Mouse (Mus musculus) MEL (cell line): Measurements from ENCODE around the gene Sptbn1. TPM values are rescaled to one million over a fixed set of nuclear protein-coding genes. Genes with fewer than 3 reads are reported as not detected.
A peak's percentile ranks its signal among the peaks of the same experiment; 100 is the strongest.

Source experiments
- DNase-seq: peaks from one replicate; pipeline ENCODE4 v3.0.0; 2011; ENCODE audit warnings: low read depth, low spot score
- H3K27ac ChIP-seq: 2 replicates; pipeline ENCODE4 v1.5.1; 2012; ENCODE audit warnings: low read depth, mild to moderate bottlenecking, control low read depth, low read length, moderate library complexity; ENCODE audit not compliant: control insufficient read depth
- H3K27me3 ChIP-seq, 2 experiments: fragments of 150-350 bp in 1 of 2; sonication (generic) in 1 of 2; 2 replicates each; pipeline ENCODE4 v1.6.1; 2012; ENCODE audit warnings: low read length in 2 of 2, mild to moderate bottlenecking in 2 of 2, improper control_type of control experiment in 1 of 2, moderate library complexity in 1 of 2; ENCODE audit not compliant: insufficient read depth in 2 of 2, control insufficient read depth in 1 of 2
- H3K36me3 ChIP-seq, 2 experiments: 2 replicates each; pipeline ENCODE4 v1.6.1; 2012 to 2014; ENCODE audit warnings: low read length in 2 of 2, improper control_type of control experiment in 1 of 2, inconsistent platforms in 1 of 2, mild to moderate bottlenecking in 1 of 2; ENCODE audit not compliant: insufficient read depth in 2 of 2, control insufficient read depth in 1 of 2
- H3K4me1 ChIP-seq, 2 experiments: fragments of 150-350 bp in 1 of 2; sonication (generic) in 1 of 2; 2 replicates each; pipeline ENCODE4 v1.6.1; 2012; ENCODE audit warnings: low read length in 2 of 2, improper control_type of control experiment in 1 of 2, mild to moderate bottlenecking in 1 of 2; ENCODE audit not compliant: insufficient read depth in 2 of 2, control insufficient read depth in 1 of 2
- H3K4me3 ChIP-seq, 2 experiments: fragments of 150-350 bp in 1 of 2; sonication (generic) in 1 of 2; 2 replicates each; pipeline ENCODE4 v1.5.1; 2012; ENCODE audit warnings: low read depth in 2 of 2, low read length in 2 of 2, mild to moderate bottlenecking in 2 of 2, moderate library complexity in 2 of 2, control low read depth in 1 of 2, improper control_type of control experiment in 1 of 2; ENCODE audit not compliant: control insufficient read depth in 1 of 2, insufficient read depth in 1 of 2
- H3K79me2 ChIP-seq: 2 replicates; pipeline ENCODE4 v1.6.1; 2012; ENCODE audit warnings: mild to moderate bottlenecking, low read length, moderate library complexity; ENCODE audit not compliant: control insufficient read depth, poor library complexity, insufficient read depth
- H3K9ac ChIP-seq: 2 replicates; pipeline ENCODE4 v1.6.1; 2012; ENCODE audit warnings: low read depth, mild to moderate bottlenecking, control low read depth, low read length, moderate library complexity; ENCODE audit not compliant: control insufficient read depth, poor library complexity, severe bottlenecking
- H3K9me3 ChIP-seq: fragments of 150-350 bp; sonication (generic); replicated peaks from 2 replicates; pipeline ENCODE4 v1.6.1; 2012; ENCODE audit warnings: mild to moderate bottlenecking, low read length, improper control_type of control experiment, moderate library complexity; ENCODE audit not compliant: insufficient read depth
- BHLHE40 ChIP-seq: IDR thresholded peaks from 2 replicates; pipeline ENCODE4 v1.6.1; 2012; ENCODE audit warnings: low read depth, mild to moderate bottlenecking, inconsistent platforms, low read length, improper control_type of control experiment, borderline replicate concordance
- CHD1 ChIP-seq: IDR thresholded peaks from 2 replicates; pipeline ENCODE4 v1.6.1; 2012; ENCODE audit warnings: low read depth, mild to moderate bottlenecking, inconsistent platforms, low read length, improper control_type of control experiment
- CHD2 ChIP-seq: IDR thresholded peaks from 2 replicates; pipeline ENCODE4 v1.6.1; 2011; ENCODE audit warnings: low read length, improper control_type of control experiment
- CTCF ChIP-seq, 3 experiments: IDR thresholded peaks in 2 of 3; conservative IDR thresholded peaks in 1 of 3; 2 replicates each; pipeline ENCODE4 v1.5.1; 2011 to 2012; ENCODE audit warnings: low read length in 3 of 3, low read depth in 2 of 3, mild to moderate bottlenecking in 2 of 3, improper control_type of control experiment in 1 of 3, inconsistent platforms in 1 of 3, mixed read lengths in 1 of 3, moderate library complexity in 1 of 3; ENCODE audit not compliant: control insufficient read depth in 1 of 3, insufficient read depth in 1 of 3, poor library complexity in 1 of 3, severe bottlenecking in 1 of 3
- E2F4 ChIP-seq: IDR thresholded peaks from 2 replicates; pipeline ENCODE4 v1.6.1; 2011; ENCODE audit warnings: low read depth, low read length, improper control_type of control experiment, borderline replicate concordance
- ELF1 ChIP-seq: IDR thresholded peaks from 2 replicates; pipeline ENCODE4 v1.6.1; 2014; ENCODE audit warnings: low read depth, mild to moderate bottlenecking, inconsistent platforms, low read length, improper control_type of control experiment, moderate library complexity
- EP300 ChIP-seq, 2 experiments: IDR thresholded peaks; 2 replicates each; pipeline ENCODE4 v1.6.1; 2011; ENCODE audit warnings: improper control_type of control experiment in 2 of 2, low read length in 2 of 2, low read depth in 1 of 2, mild to moderate bottlenecking in 1 of 2
- ETS1 ChIP-seq: IDR thresholded peaks from 2 replicates; pipeline ENCODE4 v1.6.1; 2012; ENCODE audit warnings: low read depth, mild to moderate bottlenecking, inconsistent platforms, low read length, improper control_type of control experiment, moderate library complexity
- GABPA ChIP-seq: IDR thresholded peaks from 2 replicates; pipeline ENCODE4 v1.6.1; 2012; ENCODE audit warnings: low read depth, mild to moderate bottlenecking, inconsistent platforms, low read length, improper control_type of control experiment, moderate library complexity
- GATA1 ChIP-seq: IDR thresholded peaks from 2 replicates; pipeline ENCODE4 v1.6.1; 2011; ENCODE audit warnings: low read depth, low read length, improper control_type of control experiment
- HCFC1 ChIP-seq: IDR thresholded peaks from 2 replicates; pipeline ENCODE4 v1.6.1; 2012; ENCODE audit warnings: low read depth, mild to moderate bottlenecking, inconsistent platforms, low read length, improper control_type of control experiment, moderate library complexity
- JUND ChIP-seq: IDR thresholded peaks from 2 replicates; pipeline ENCODE4 v1.6.1; 2011; ENCODE audit warnings: low read depth, mild to moderate bottlenecking, improper control_type of control experiment, low read length
- KAT2A ChIP-seq: conservative IDR thresholded peaks from 2 replicates; pipeline ENCODE4 v1.6.1; 2012; ENCODE audit warnings: low read depth, low read length, improper control_type of control experiment, inconsistent platforms
- MAFK ChIP-seq: IDR thresholded peaks from 2 replicates; pipeline ENCODE4 v1.6.1; 2011; ENCODE audit warnings: low read depth, mild to moderate bottlenecking, low read length, improper control_type of control experiment, borderline replicate concordance
- MAX ChIP-seq: IDR thresholded peaks from 2 replicates; pipeline ENCODE4 v1.6.1; 2011; ENCODE audit warnings: low read length, improper control_type of control experiment
- MEF2A ChIP-seq: IDR thresholded peaks from 2 replicates; pipeline ENCODE4 v1.6.1; 2014; ENCODE audit warnings: low read depth, mild to moderate bottlenecking, inconsistent platforms, low read length, improper control_type of control experiment; ENCODE audit not compliant: poor library complexity, insufficient replicate concordance, severe bottlenecking; ENCODE audit errors: extremely low read depth
- MXI1 ChIP-seq: IDR thresholded peaks from 2 replicates; pipeline ENCODE4 v1.6.1; 2011; ENCODE audit warnings: mild to moderate bottlenecking, low read depth, low read length, improper control_type of control experiment
- MYB ChIP-seq: IDR thresholded peaks from 2 replicates; pipeline ENCODE4 v1.6.1; 2011; ENCODE audit warnings: mild to moderate bottlenecking, low read depth, low read length, improper control_type of control experiment
- MYC ChIP-seq: IDR thresholded peaks from 2 replicates; pipeline ENCODE4 v1.6.1; 2011; ENCODE audit warnings: low read depth, mild to moderate bottlenecking, low read length, improper control_type of control experiment, moderate library complexity
- NELFE ChIP-seq: IDR thresholded peaks from 2 replicates; pipeline ENCODE4 v1.6.1; 2011; ENCODE audit warnings: low read depth, low read length, improper control_type of control experiment
- NRF1 ChIP-seq: IDR thresholded peaks from 2 replicates; pipeline ENCODE4 v1.6.1; 2014; ENCODE audit warnings: low read depth, mild to moderate bottlenecking, inconsistent platforms, low read length, improper control_type of control experiment, moderate library complexity; ENCODE audit not compliant: poor library complexity, insufficient read depth, severe bottlenecking
- POLR2AphosphoS2 ChIP-seq: IDR thresholded peaks from 2 replicates; pipeline ENCODE4 v1.6.1; 2011; ENCODE audit warnings: low read length, improper control_type of control experiment
- POLR2AphosphoS5 ChIP-seq: IDR thresholded peaks from 2 replicates; pipeline ENCODE4 v1.6.1; 2012; ENCODE audit warnings: low read depth, borderline replicate concordance, mild to moderate bottlenecking, inconsistent platforms, low read length, moderate library complexity, mixed read lengths
- RAD21 ChIP-seq: IDR thresholded peaks from 2 replicates; pipeline ENCODE4 v1.6.1; 2011; ENCODE audit warnings: mild to moderate bottlenecking, low read depth, low read length, improper control_type of control experiment
- RCOR1 ChIP-seq: IDR thresholded peaks from 2 replicates; pipeline ENCODE4 v1.6.1; 2012; ENCODE audit warnings: low read depth, mild to moderate bottlenecking, inconsistent platforms, low read length, improper control_type of control experiment
- SIN3A ChIP-seq: IDR thresholded peaks from 2 replicates; pipeline ENCODE4 v1.6.1; 2012; ENCODE audit warnings: low read length, improper control_type of control experiment, inconsistent platforms
- SMC3 ChIP-seq: IDR thresholded peaks from 2 replicates; pipeline ENCODE4 v1.6.1; 2011; ENCODE audit warnings: low read depth, low read length, improper control_type of control experiment
- TAL1 ChIP-seq: IDR thresholded peaks from 2 replicates; pipeline ENCODE4 v1.6.1; 2012; ENCODE audit warnings: mild to moderate bottlenecking, inconsistent platforms, low read length, moderate library complexity, mixed read lengths
- TBP ChIP-seq: IDR thresholded peaks from 2 replicates; pipeline ENCODE4 v1.8.0; 2011; ENCODE audit warnings: low read depth, low read length, improper control_type of control experiment
- UBTF ChIP-seq: IDR thresholded peaks from 2 replicates; pipeline ENCODE4 v1.6.1; 2012; ENCODE audit warnings: low read depth, mild to moderate bottlenecking, inconsistent platforms, low read length, improper control_type of control experiment, moderate library complexity, borderline replicate concordance; ENCODE audit not compliant: insufficient read depth
- USF1 ChIP-seq: IDR thresholded peaks from 2 replicates; pipeline ENCODE4 v1.6.1; 2014; ENCODE audit warnings: low read depth, mild to moderate bottlenecking, inconsistent platforms, low read length, improper control_type of control experiment, moderate library complexity
- USF2 ChIP-seq, 2 experiments: IDR thresholded peaks; 2 replicates each; pipeline ENCODE4 v1.6.1; 2011 to 2012; ENCODE audit warnings: improper control_type of control experiment in 2 of 2, low read length in 2 of 2, borderline replicate concordance in 1 of 2, inconsistent platforms in 1 of 2, low read depth in 1 of 2, mild to moderate bottlenecking in 1 of 2; ENCODE audit not compliant: insufficient read depth in 1 of 2
- ZC3H11A ChIP-seq: IDR thresholded peaks from 2 replicates; pipeline ENCODE4 v1.6.1; 2012; ENCODE audit warnings: low read depth, mild to moderate bottlenecking, inconsistent platforms, low read length, improper control_type of control experiment
- ZKSCAN1 ChIP-seq: IDR thresholded peaks from 2 replicates; pipeline ENCODE4 v1.6.1; 2012; ENCODE audit warnings: low read depth, mild to moderate bottlenecking, inconsistent platforms, low read length, improper control_type of control experiment, moderate library complexity
- ZMIZ1 ChIP-seq: IDR thresholded peaks from 2 replicates; pipeline ENCODE4 v1.6.1; 2012; ENCODE audit warnings: low read depth, mild to moderate bottlenecking, inconsistent platforms, low read length, improper control_type of control experiment, moderate library complexity
- ZNF384 ChIP-seq: IDR thresholded peaks from 2 replicates; pipeline ENCODE4 v1.6.1; 2012; ENCODE audit warnings: low read depth, mild to moderate bottlenecking, inconsistent platforms, low read length, improper control_type of control experiment
- polyA plus RNA-seq, 2 experiments: library from polyadenylated mRNA; stranded (reverse) in 1 of 2; unstranded in 1 of 2; fragments of >175 nt in 1 of 2; fragments of >200 nt in 1 of 2; gene quantifications; 2 replicates each; pipeline versions ENCODE4 v1.2.1 to v1.2.4; 2012; ENCODE audit warnings: low replicate concordance in 2 of 2, low read depth in 1 of 2; ENCODE audit not compliant: insufficient read length in 2 of 2, insufficient read depth in 1 of 2, missing spikeins in 1 of 2
- total RNA-seq: library from RNA; depleted of rRNA; stranded (reverse); fragments of 300-350 nt; gene quantifications from 2 replicates; pipeline ENCODE4 v1.2.3, GENCODE M21; 2012

The Sptbn1 gene
- total and polyA plus RNA-seq, 3 experiments = 14.6 to 20.2 TPM; not detected in 1

DNA sequence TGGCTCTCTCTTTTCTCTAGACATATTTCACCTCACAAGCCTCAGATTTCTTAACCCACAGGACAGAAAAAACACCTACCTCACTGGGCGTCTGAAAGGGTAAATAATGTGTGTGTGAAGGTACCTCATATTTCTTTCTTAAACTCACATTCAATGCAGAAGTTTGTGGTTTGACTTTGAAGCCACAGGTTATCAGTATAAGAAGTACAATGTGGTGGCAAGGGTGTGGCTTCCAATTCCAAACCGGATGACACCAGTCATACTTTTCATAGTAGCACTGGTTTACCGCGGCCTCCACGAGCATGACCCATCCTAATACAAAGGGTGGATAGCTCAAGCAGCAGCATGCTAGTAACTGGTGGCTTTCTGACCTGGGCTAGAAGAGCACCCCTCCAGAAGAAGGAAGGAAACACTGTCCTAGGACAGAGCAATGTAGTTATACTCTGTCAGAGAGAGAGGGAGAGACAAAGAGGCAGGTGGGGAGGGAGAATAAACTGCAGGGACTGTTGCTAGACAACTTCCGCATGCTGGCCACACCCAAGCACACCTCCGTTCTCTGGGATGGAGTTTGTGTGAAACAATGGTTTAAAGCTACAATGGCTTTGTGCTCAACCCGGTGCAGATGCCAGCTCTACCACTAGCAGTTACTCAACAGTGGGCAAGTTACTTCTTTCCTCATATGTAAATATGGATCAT, 85.1 kb downstream of the Sptbn1 start:
- H3K9ac ChIP-seq = no peak overlapping the region
- peaks cover 14 to 22% of the 10 kb centered on the region in 2 experiments; a peak in 3 of 4 replicates for H3K4me1 ChIP-seq
- no peak overlapping the region for H3K4me3 ChIP-seq
- H3K27me3 ChIP-seq = no peaks in the 10 kb centered on the region
- no peaks in the 10 kb centered on the region for H3K79me2 ChIP-seq
- H3K27ac ChIP-seq = no peak overlapping the region
- peaks cover 0 to 32% of the 10 kb centered on the region in 2 experiments; a peak in 2 of 4 replicates for H3K36me3 ChIP-seq
- DNase-seq = peak; percentile 85
- no peaks in the 10 kb centered on the region for H3K9me3 ChIP-seq
- TF ChIP-seq RAD21 (no peak), MYB (no peak), USF2 (IDR thresholded peaks at IDR 0.05; ENCODE audit: borderline replicate concordance in 1 of 2, insufficient read depth in 1 of 2, low read depth in 1 of 2, low read length in 2 of 2) (no peak), CTCF (IDR thresholded peaks at IDR 0.05 in 2 of 3, conservative IDR thresholded peaks at IDR 0.05 in 1 of 3; ENCODE audit: control insufficient read depth in 1 of 3, insufficient read depth in 1 of 3, low read depth in 2 of 3, low read length in 3 of 3, poor library complexity in 1 of 3, severe bottlenecking in 1 of 3) (no peak), EP300 (IDR thresholded peaks at IDR 0.05; ENCODE audit: low read depth in 1 of 2, low read length in 2 of 2) (peak; percentile 64 to 66; a peak in 3 of 4 replicates), POLR2AphosphoS2 (no peak), GATA1 (peak; percentile 72), BHLHE40 (peak; percentile 52; the same call in 1 of the 2 replicates), SIN3A (no peak), E2F4 (no peak), MXI1 (no peak), ETS1 (peak; percentile 72), GABPA (no peak), CHD1 (no peak), MEF2A (no peak), JUND (no peak), ZNF384 (peak; percentile 76; the same call in 1 of the 2 replicates), ZKSCAN1 (no peak), NELFE (no peak), MYC (0 out of 2 replicates have a peak, but pooled peaks have one; percentile 29), MAX (no peak; the same call in 1 of the 2 replicates), CHD2 (no peak), HCFC1 (no peak), KAT2A (no peak), NRF1 (no peak), ZC3H11A (no peak), ZMIZ1 (no peak), TAL1 (peak; percentile 26; the same call in 1 of the 2 replicates), UBTF (no peak), SMC3 (no peak), ELF1 (no peak), POLR2AphosphoS5 (no peak), USF1 (no peak), RCOR1 (peak; percentile 97), TBP (no peak), MAFK (peak; percentile 40; the same call in 1 of the 2 replicates)
